Mouse (Mus musculus): ENCODE measurements at regions not wholly inside any gene's neighbourhood (a gene's known extent, or its start where the extent isn't known, plus 50 kb on each side); places are given as distances from the start of the nearest gene placed in this dataset.

- Histone ChIP-seq H3K27me3 (no peaks in the 10 kb centered on the region), H3K9ac (no peak overlapping the region), H3K27ac (no peak overlapping the region), H3K9me3 (no peaks in the 10 kb centered on the region), H3K4me3 (no peak overlapping the region), H3K36me3 (no peaks in the 10 kb centered on the region), H3K4me1 (no peaks in the 10 kb centered on the region), H3K4me2 (no peak overlapping the region)
- ATAC-seq (ENCODE audit: borderline replicate concordance, extremely low read depth, low FRiP score, low TSS enrichment): no peak
- 71% methylated on average over 5 of the region's 5 CpGs for WGBS
Measured at GRCm38 (mm10) chr13:107635114-107635513, 409.1 kb upstream of the Smim15 start.

- 85% methylated on average over 2 of the region's 2 CpGs for whole genome bisulfite sequencing
- Histone ChIP-seq H3K9me3 (no peaks in the 10 kb centered on the region), H3K9ac (no peak overlapping the region), H3K4me2 (no peak overlapping the region), H3K36me3 (no peaks in the 10 kb centered on the region), H3K27me3 (no peaks in the 10 kb centered on the region), H3K27ac (no peak overlapping the region), H3K4me3 (no peak overlapping the region), H3K4me1 (no peaks in the 10 kb centered on the region)
- no peak for ATAC-seq (ENCODE audit: borderline replicate concordance, extremely low read depth, low FRiP score, low TSS enrichment)
Measured at GRCm38 (mm10) chr13:107627073-107627472, 417.2 kb upstream of the Smim15 start.

GRCm38 (mm10) chr13:107626670-107627069 lies 417.6 kb upstream of the Smim15 start:
- H3K9me3 ChIP-seq: no peaks in the 10 kb centered on the region
- no peaks in the 10 kb centered on the region for H3K27me3 ChIP-seq
- ATAC-seq (ENCODE audit: borderline replicate concordance, extremely low read depth, low FRiP score, low TSS enrichment): no peak
- no peak overlapping the region for H3K9ac ChIP-seq
- H3K4me2 ChIP-seq: no peak overlapping the region
- H3K4me3 ChIP-seq: no peak overlapping the region
- H3K36me3 ChIP-seq: no peaks in the 10 kb centered on the region
- no peak overlapping the region for H3K27ac ChIP-seq
- no peaks in the 10 kb centered on the region for H3K4me1 ChIP-seq
- WGBS: 69% methylated on average over 8 of the region's 8 CpGs

- no peak overlapping the region for H3K4me3 ChIP-seq
- H3K36me3 ChIP-seq: no peaks in the 10 kb centered on the region
- no peak overlapping the region for H3K9ac ChIP-seq
- no peak overlapping the region for H3K4me2 ChIP-seq
- no peaks in the 10 kb centered on the region for H3K9me3 ChIP-seq
- H3K4me1 ChIP-seq: peaks cover 9% of the 10 kb centered on the region; the same call in 1 of the 2 replicates
- H3K27me3 ChIP-seq: no peaks in the 10 kb centered on the region
- WGBS: 49% methylated on average over 2 of the region's 2 CpGs
- ATAC-seq (ENCODE audit: borderline replicate concordance, extremely low read depth, low FRiP score, low TSS enrichment): no peak
- no peak overlapping the region for H3K27ac ChIP-seq
Measured at GRCm38 (mm10) chr13:107621337-107621736, 422.9 kb upstream of the Smim15 start.

GRCm38 (mm10) chr13:107620887-107621286 lies 423.4 kb upstream of the Smim15 start:
- Histone ChIP-seq H3K4me3 (no peak overlapping the region), H3K9ac (no peak overlapping the region), H3K4me1 (peaks cover 9% of the 10 kb centered on the region; the same call in 1 of the 2 replicates), H3K36me3 (no peaks in the 10 kb centered on the region), H3K27me3 (no peaks in the 10 kb centered on the region), H3K27ac (no peak overlapping the region), H3K4me2 (no peak overlapping the region), H3K9me3 (no peaks in the 10 kb centered on the region)
- no peak for ATAC-seq (ENCODE audit: borderline replicate concordance, extremely low read depth, low FRiP score, low TSS enrichment)
- 94% methylated on average over 2 of the region's 2 CpGs for WGBS

GRCm38 (mm10) chr13:107620210-107620609 lies 424.0 kb upstream of the Smim15 start:
- Histone ChIP-seq H3K27me3 (no peaks in the 10 kb centered on the region), H3K9ac (no peak overlapping the region)
- ATAC-seq (ENCODE audit: borderline replicate concordance, extremely low read depth, low FRiP score, low TSS enrichment): no peak

GRCm38 (mm10) chr13:107619430-107619927 lies 424.8 kb upstream of the Smim15 start:
- Histone ChIP-seq H3K4me1 (peaks cover 9% of the 10 kb centered on the region; the same call in 1 of the 2 replicates), H3K9me3 (no peaks in the 10 kb centered on the region), H3K27me3 (no peaks in the 10 kb centered on the region), H3K9ac (no peak overlapping the region), H3K4me3 (no peak overlapping the region), H3K27ac (no peak overlapping the region), H3K36me3 (no peaks in the 10 kb centered on the region), H3K4me2 (no peak overlapping the region)
- WGBS: 27% methylated on average over 9 of the region's 9 CpGs
- no peak; the same call in 1 of the 2 replicates for ATAC-seq (ENCODE audit: borderline replicate concordance, extremely low read depth, low FRiP score, low TSS enrichment)

More at GRCm38 (mm10) chr13:107620210-107620609, 424.0 kb upstream of the Smim15 start:
- Histone ChIP-seq H3K9me3 (no peaks in the 10 kb centered on the region), H3K4me3 (no peak overlapping the region), H3K36me3 (no peaks in the 10 kb centered on the region), H3K4me2 (no peak overlapping the region), H3K27ac (no peak overlapping the region), H3K4me1 (peaks cover 9% of the 10 kb centered on the region; the same call in 1 of the 2 replicates)
- 47% methylated on average over 6 of the region's 6 CpGs for WGBS

- Histone ChIP-seq H3K4me3 (no peak overlapping the region), H3K9me3 (no peaks in the 10 kb centered on the region), H3K27ac (no peak overlapping the region), H3K4me1 (peaks cover 9% of the 10 kb centered on the region; the same call in 1 of the 2 replicates), H3K27me3 (no peaks in the 10 kb centered on the region), H3K36me3 (no peaks in the 10 kb centered on the region), H3K9ac (no peak overlapping the region), H3K4me2 (no peak overlapping the region)
- 46% methylated on average over 15 of the region's 15 CpGs for WGBS
- ATAC-seq (ENCODE audit: borderline replicate concordance, extremely low read depth, low FRiP score, low TSS enrichment): no peak
Measured at GRCm38 (mm10) chr13:107618796-107619429, 425.3 kb upstream of the Smim15 start.

- WGBS: 48% methylated on average over 8 of the region's 8 CpGs
- H3K36me3 ChIP-seq: no peaks in the 10 kb centered on the region
Measured at GRCm38 (mm10) chr13:107618369-107618771, 425.9 kb upstream of the Smim15 start.

GRCm38 (mm10) chr13:107617582-107617981 lies 426.7 kb upstream of the Smim15 start:
- peaks cover 9% of the 10 kb centered on the region; the same call in 1 of the 2 replicates for H3K4me1 ChIP-seq
- H3K9ac ChIP-seq: no peak overlapping the region
- no peaks in the 10 kb centered on the region for H3K9me3 ChIP-seq
- H3K27me3 ChIP-seq: no peaks in the 10 kb centered on the region
- H3K4me2 ChIP-seq: no peak overlapping the region
- WGBS: 70% methylated on average over 2 of the region's 2 CpGs
- no peak overlapping the region for H3K4me3 ChIP-seq
- ATAC-seq (ENCODE audit: borderline replicate concordance, extremely low read depth, low FRiP score, low TSS enrichment): no peak
- H3K27ac ChIP-seq: no peak overlapping the region
- no peaks in the 10 kb centered on the region for H3K36me3 ChIP-seq

More at GRCm38 (mm10) chr13:107618369-107618771, 425.9 kb upstream of the Smim15 start:
- H3K4me3 ChIP-seq: no peak overlapping the region
- H3K4me2 ChIP-seq: no peak overlapping the region
- no peaks in the 10 kb centered on the region for H3K9me3 ChIP-seq
- H3K9ac ChIP-seq: no peak overlapping the region
- no peak overlapping the region for H3K27ac ChIP-seq
- ATAC-seq (ENCODE audit: borderline replicate concordance, extremely low read depth, low FRiP score, low TSS enrichment): no peak
- peaks cover 9% of the 10 kb centered on the region; the same call in 1 of the 2 replicates for H3K4me1 ChIP-seq
- H3K27me3 ChIP-seq: no peaks in the 10 kb centered on the region

GRCm38 (mm10) chr13:107616775-107617174 lies 427.5 kb upstream of the Smim15 start:
- Histone ChIP-seq H3K9ac (no peak overlapping the region), H3K4me3 (no peak overlapping the region), H3K27ac (no peak overlapping the region), H3K27me3 (no peaks in the 10 kb centered on the region), H3K36me3 (no peaks in the 10 kb centered on the region), H3K4me2 (no peak overlapping the region), H3K4me1 (peaks cover 9% of the 10 kb centered on the region; the same call in 1 of the 2 replicates), H3K9me3 (no peaks in the 10 kb centered on the region)
- ATAC-seq (ENCODE audit: borderline replicate concordance, extremely low read depth, low FRiP score, low TSS enrichment): no peak
- WGBS: 61% methylated on average over 4 of the region's 4 CpGs

- ATAC-seq (ENCODE audit: borderline replicate concordance, extremely low read depth, low FRiP score, low TSS enrichment): no peak
- no peak overlapping the region for H3K4me3 ChIP-seq
- H3K9ac ChIP-seq: no peak overlapping the region
- no peaks in the 10 kb centered on the region for H3K9me3 ChIP-seq
- H3K4me1 ChIP-seq: no peaks in the 10 kb centered on the region
- 78% methylated on average over 3 of the region's 3 CpGs for WGBS
- no peaks in the 10 kb centered on the region for H3K27me3 ChIP-seq
- H3K4me2 ChIP-seq: no peak overlapping the region
- no peaks in the 10 kb centered on the region for H3K36me3 ChIP-seq
- no peak overlapping the region for H3K27ac ChIP-seq
Measured at GRCm38 (mm10) chr13:107608996-107609503, 435.2 kb upstream of the Smim15 start.

All from lung, embryonic 15.5 days (tissue).